Mouse (Mus musculus) liver (tissue): ENCODE data around the gene Rexo1.

ENCODE experiments used
- DNase-seq: peaks from one replicate; pipeline ENCODE4 v3.0.0-alpha.2; 2020; ENCODE audit warnings: mixed read lengths

Rexo1 gene

GRCm38 (mm10) chr10:80584642-80585552 lies 23.5 kb upstream of the Rexo1 start:
- no peak for DNase-seq

- peak; percentile 65 for DNase-seq
Observed at GRCm38 (mm10) chr10:80584045-80584488, 22.7 kb upstream of the Rexo1 start.

DNA sequence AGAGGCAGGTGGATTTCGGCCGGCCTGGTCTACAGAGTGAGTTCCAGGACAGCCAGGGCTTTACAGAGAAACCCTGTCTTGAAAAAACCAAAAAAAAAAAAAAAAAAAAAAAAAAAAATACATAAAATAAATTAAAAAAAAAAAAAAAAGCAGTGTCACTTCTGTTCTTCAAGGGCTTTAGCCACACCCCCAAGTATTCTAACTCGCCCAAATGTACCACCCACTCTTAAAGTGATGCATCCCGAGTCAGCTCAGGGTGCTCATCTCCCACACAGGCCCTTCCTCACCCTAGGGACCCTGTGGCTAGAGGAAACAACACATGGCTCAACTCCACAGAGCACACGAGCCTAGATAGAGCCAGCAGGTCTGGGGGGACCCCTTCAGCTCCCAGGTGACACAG lies 21.7 kb upstream of the Rexo1 start:
- no peak for DNase-seq

DNA sequence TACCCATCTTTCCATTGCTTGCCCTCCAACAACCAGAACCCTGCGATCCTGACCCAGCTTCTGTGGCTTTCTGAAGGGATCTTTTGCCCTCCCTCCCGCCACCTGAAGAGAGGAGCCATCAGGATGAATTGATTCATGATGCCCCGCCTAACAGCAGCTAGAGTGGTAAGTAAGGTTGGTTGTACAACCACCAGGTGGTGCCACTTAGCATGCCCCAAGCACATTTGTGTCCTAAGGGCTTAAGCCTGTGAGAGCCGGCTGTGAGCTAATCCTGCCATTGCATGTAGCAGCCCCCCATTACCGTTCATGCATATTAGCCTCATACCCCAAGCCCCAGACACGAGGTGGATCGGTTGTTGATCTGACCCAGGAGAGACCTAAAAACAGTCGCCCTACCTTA lies 17.6 kb upstream of the Rexo1 start:
- peak; percentile 87 for DNase-seq

- DNase-seq = peak; percentile 92
Observed at GRCm38 (mm10) chr10:80578131-80578750, 16.9 kb upstream of the Rexo1 start.

DNA sequence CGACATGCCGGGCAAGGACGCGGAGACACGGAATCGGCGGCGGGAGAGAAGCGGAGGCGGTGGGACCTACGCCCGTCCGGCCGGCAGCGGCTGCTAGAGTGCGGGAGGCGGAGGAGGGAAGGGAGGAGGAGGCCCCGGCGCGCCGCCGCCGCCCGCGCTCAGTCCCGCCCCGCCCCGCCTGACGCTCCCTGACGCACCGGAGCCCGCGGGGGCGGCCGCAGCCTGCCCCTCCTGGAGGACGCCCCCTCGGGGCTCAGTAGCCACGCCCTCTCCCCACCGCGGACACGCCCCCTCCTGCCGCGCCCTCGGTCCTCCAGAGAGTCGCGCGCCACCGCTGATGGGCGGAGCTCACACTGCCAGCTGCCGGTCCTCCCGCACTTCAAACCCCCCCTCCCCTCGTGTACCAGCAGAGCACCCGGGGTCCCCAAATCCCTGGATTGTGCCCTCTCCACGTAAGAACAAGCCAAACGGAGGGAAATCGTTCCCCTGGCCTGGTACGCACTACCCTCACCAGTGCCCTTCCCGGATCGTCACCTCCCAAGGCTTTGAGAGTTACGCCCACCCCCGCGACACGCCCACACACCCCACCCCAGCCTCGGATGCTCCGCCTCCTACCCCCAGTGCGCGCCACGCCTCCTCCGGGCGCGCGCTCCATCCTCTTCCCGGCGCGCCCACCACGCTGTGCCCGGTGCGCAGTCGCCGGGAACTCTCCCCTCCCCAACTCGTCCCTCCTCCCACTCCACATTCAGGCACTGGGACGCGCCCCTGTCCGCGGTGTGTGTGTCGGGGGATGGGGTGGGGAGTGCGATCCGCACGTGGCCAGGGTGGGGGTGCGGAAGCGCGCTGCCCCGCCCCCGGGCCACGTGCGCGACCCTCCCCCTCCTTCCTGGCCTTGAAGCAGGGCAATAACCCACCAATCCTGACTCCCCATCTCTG lies 16.1 kb upstream of the Rexo1 start, which contains the start of gene Klf16:
TSS of gene Klf16 (minus strand) at position 127 of the 936 bp plus-strand sequence.
- peak; percentile 99 for DNase-seq

DNA sequence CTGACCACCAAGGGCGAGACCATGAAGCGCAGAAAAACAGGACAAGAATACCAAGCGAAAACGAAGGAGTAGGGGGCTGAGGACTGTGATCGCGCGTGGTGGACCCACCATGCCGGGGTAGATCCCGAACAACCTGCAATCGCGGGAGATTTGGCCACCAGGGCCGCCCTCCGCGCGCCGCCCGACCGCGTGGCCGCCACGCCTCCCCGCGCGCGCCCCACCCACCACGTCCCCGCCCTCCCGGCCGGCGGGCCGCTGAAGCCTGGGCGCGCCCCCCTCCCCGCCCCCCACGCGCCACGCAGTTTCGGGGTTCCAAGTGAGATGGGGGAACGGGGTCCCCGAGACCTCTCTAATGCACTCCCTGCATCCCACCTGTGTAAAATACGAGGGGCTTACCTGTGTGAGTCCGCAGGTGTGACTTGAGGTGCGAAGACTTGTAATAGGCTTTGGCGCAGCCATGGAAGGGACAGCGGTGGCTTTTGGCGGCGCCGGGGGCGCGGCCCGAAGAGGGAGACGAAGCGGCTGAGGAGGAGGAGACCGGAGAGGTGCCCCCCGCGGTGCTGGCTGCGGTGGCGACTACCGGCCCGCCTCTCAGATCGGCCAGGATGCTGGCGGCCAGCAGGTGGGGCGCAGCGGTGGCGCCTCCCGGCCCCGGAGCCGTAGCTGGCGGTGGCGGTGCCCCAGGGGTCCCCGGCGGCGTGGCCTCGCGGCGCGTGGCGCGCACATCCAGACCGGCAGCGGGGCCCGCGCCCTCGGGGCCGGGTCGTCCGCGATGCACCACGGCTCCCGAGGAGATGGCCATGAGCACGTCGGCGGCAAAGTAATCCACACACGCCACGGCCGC lies 15.2 kb upstream of the Rexo1 start:
- DNase-seq = peak; percentile 85

- DNase-seq = no peak
Observed at GRCm38 (mm10) chr10:80575925-80576324, 14.6 kb upstream of the Rexo1 start.

DNA sequence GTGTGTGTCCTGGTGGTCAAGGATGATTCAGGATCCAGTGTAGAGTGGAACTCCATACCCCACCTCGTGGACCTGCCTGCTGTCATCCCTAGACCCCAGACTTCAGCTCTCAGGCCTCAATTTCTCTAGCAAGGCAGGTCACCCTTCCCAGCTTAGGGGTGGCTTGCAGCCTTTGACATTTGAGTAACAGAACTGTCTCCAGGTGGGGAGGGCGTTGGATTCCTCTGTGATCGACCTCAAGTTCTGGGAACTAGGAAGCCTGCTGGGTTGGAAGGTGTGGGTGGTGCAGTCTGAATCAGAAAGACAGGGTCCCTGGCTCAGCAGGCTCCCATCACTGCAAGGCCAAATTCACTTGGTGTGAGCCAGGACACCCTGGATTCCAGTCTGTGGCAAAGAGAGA lies 13.5 kb upstream of the Rexo1 start:
- no peak for DNase-seq

GRCm38 (mm10) chr10:80573944-80574343 lies 12.6 kb upstream of the Rexo1 start:
- DNase-seq = no peak

GRCm38 (mm10) chr10:80572477-80572876 lies 11.1 kb upstream of the Rexo1 start:
- peak; percentile 91 for DNase-seq

DNA sequence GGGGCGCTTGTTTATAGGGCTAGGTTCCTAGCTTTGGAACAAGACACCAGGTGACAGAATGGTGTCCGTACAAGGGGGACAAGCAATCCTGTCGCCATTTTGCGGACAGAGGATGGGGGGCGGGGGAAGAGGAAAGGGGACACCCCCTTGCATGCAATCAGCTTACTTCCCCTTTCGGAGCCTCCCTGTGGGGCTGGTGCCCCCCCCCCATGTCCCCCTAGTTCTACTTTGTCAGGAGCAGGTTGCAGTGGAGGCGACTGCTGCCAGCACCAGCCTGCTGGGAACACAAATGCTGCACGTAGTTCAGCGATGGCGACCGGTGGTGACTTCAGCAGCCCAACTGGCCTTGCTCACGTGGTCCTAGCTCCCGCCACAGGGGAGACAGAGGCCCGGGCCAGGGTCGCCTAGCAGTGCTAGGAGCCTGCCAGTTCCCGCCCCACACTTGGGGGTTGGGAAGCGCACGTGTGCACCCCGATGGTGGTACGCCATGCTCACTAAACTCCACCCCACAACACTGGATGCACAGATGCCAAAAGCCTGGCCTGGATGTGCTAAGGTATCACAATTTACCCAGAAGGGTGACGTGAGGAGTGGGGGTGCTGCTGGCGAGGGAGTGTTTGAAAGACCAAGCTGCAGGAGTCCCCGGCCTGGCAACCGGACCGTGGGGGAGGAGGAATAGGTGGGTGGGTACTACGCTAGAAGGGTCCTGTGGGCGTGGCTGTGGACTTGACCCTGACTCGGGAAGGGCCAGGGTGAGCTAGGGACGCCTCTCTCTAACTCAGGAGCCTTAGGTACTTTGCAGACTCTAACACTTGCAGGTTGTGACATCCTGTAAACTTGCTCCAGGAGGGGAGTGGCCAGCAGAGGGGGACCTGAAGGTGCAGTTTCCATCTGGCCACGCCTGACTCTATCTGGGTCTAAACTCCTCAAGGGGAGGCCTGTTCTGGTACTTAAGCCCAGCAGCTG lies 9.8 kb upstream of the Rexo1 start:
- peak; percentile 83 for DNase-seq

- DNase-seq = peak; percentile 75
Observed at GRCm38 (mm10) chr10:80570419-80570818, 9.1 kb upstream of the Rexo1 start.

DNA sequence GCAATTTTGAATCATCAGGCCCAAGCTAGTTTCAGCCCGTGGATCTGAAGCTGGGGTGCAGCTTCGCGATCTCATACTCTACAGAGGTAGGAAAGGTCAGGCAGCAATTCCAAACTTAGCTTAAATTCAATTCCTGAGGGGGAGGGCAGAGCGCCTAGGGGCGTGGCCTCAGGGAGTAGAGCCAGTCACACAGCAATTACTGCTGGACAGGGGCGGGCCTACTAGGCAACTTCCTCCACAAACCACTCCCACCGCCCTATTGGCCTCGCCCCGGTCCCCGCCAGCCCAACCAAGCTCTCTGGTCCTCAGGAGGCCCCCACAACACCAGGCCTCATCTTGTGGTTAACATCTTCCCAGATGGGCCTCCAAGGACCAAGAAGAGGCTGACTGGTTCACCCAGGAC lies 8.3 kb upstream of the Rexo1 start:
- DNase-seq = peak; percentile 96

DNA sequence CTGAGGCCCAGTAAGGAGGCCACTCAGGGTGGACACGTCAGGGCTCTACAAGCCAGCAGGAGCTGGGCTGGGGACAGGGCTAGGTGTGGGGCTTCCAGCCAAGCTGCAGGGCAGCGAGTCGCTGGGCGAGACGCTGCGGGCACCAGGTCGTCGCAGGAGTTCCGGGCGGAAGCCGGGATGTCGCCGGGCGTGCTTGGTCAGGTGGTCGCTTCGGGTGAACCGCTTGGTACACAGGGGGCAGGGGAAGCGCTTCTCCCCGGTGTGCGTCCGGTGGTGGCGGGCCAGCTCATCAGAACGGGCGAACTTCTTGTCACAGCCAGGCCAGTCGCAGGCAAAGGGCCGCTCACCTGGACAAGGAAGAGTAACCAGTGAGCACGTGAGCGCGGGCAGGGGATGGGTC lies 7.5 kb upstream of the Rexo1 start:
- no peak for DNase-seq

- DNase-seq = peak; percentile 92
Observed at GRCm38 (mm10) chr10:80566375-80567092, 5.2 kb upstream of the Rexo1 start.

DNA sequence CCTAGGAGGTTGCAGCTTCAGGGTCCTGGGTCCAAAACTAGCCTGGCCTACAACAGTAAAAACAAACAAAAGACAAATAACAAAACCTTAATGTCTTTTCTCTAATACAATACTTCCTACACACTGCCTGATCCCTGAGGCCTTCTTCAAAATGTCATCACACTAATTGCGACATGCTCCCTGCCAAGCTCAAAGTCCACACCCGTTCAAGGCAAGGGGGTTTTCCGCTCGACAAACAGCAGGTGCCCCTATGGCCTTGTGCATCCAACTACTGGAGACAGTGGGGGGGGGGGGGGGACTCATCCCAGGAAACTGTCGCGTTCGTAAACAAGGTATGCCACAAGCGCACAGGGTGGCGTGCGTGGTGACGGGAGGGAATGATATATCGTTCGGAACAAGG lies 739 bp downstream of the Rexo1 start:
- no peak for DNase-seq

DNA sequence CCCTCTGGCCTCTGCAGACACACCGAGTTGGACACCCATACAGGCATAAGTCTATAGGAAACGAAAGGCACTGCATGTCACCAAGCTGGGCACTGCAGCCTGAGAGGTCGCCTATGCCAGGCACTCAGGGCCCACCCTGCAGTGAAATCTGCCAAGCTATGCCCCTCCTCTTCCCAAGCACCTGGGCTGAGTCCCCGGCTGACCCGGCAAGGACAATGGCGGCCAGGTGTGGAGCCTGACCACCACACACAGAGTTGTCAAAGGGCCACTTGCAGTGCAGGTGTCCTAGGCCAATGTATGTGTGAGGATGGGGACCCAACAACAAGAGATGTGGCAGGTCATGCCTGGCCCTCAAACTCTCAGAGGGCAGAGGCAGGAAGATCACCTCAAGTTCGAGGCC lies 1.9 kb downstream of the Rexo1 start:
- no peak for DNase-seq

DNA sequence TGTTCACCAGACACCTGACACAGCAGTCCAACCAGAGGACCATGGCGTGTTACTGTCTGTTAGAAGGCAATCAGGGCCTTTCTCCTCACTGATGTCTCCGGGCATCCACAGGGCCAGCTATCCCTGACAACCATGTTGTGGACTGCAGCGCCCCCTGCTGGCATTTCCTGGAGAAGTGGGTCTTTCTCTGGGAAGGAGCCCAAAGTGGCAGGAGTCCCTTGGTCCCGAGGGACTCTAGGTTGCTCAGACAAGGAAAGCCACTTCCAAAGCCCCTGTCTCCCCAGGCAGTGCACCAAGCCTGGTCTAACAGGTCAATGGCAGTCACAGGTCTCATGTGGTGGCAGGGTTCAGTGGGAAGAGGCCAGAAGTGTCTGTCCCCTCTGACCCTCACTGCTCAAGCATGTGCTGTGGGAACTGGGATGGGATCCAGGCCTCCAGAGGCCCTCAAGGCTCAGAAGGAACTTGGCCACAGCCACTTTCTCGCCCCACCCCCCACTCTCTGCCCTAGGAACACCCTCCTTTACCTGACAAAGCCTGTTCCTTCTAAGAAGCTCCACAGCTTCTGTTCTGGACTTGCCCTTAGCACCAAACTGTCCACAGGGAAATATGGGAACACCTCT lies 3.9 kb downstream of the Rexo1 start:
- DNase-seq = peak; percentile 90

DNA sequence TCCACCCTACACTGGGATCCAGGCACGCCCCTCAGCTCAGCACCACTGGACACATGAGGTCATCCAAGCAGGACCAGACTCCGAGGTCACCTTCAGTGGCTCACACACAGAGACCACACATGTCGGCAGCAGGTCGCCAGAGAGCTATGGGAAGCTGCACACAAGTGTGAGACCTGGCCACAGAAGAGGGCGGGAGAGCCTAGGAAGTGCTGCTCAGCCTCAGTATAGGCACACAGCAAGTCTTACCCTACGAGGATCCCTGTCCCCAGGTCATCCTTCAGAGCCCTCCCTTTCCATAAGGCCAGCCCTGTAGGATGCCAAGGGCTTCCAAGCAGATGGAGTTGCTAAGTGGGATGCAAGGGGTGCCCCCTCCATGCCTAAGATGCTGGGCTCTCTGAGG lies 7.4 kb downstream of the Rexo1 start:
- DNase-seq = no peak
